Mouse (Mus musculus): Measurements from ENCODE around the gene Tent5c. TPM values are rescaled to one million over a fixed set of nuclear protein-coding genes. Genes with fewer than 3 reads are reported as not detected.

Gene Tent5c
- polyA plus RNA-seq, 1 experiment from 2014 or later = 1.8 TPM

DNA sequence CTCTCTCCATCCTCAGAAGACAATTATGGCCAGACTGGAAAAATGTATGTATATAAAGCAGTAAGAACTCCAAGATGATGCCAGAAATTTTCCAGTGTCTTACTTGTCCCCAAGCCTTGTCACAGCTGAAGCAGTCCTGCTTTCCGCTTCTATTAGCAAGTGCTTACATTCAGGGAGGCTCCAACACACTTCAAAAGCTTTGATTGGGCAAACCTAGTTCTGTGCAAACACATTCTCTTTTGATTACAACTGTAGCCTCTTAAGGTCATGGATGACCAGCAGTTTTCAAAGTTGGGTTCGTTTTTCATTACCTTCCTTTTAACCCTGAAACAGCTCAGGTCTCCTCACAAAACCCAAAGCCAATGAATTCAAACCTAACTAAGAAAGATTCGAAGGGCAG, 19.0 kb downstream of the Tent5c start:
- H3K9ac ChIP-seq (ENCODE audit: low read depth, low read length) = no peak overlapping the region
- no peak for TF ChIP-seq CTCF (IDR thresholded peaks at IDR 0.05; ENCODE audit: low read depth)
- no peak for ATAC-seq
- H3K4me2 ChIP-seq (replicated peaks; ENCODE audit: low read depth) = no peak overlapping the region
- WGBS = 79% methylated on average over 3 of the region's 3 CpGs
- no peak overlapping the region for H3K4me3 ChIP-seq (ENCODE audit: low read depth, low read length)
- no peaks in the 10 kb centered on the region for H3K9me3 ChIP-seq (ENCODE audit: control insufficient read depth)
- no peaks in the 10 kb centered on the region for H3K27me3 ChIP-seq (replicated peaks; ENCODE audit: control insufficient read depth, insufficient read depth, low read length)
- no peaks in the 10 kb centered on the region for H3K4me1 ChIP-seq (replicated peaks; ENCODE audit: control insufficient read depth, insufficient read depth, low read length)
- H3K27ac ChIP-seq (ENCODE audit: low read depth, low read length) = no peak overlapping the region
- H3K36me3 ChIP-seq (ENCODE audit: control insufficient read depth, insufficient read depth) = no peaks in the 10 kb centered on the region

- WGBS = 85% methylated on average over 4 of the region's 4 CpGs
- Histone ChIP-seq H3K9ac (ENCODE audit: low read depth, low read length) (no peak overlapping the region), H3K27me3 (replicated peaks; ENCODE audit: control insufficient read depth, insufficient read depth, low read length) (no peaks in the 10 kb centered on the region), H3K9me3 (ENCODE audit: control insufficient read depth) (no peaks in the 10 kb centered on the region), H3K36me3 (ENCODE audit: control insufficient read depth, insufficient read depth) (no peaks in the 10 kb centered on the region), H3K4me1 (replicated peaks; ENCODE audit: control insufficient read depth, insufficient read depth, low read length) (no peaks in the 10 kb centered on the region), H3K4me3 (ENCODE audit: low read depth, low read length) (no peak overlapping the region), H3K27ac (ENCODE audit: low read depth, low read length) (no peak overlapping the region), H3K4me2 (replicated peaks; ENCODE audit: low read depth) (no peak overlapping the region)
- TF ChIP-seq CTCF (IDR thresholded peaks at IDR 0.05; ENCODE audit: low read depth) = no peak
- ATAC-seq = no peak
Observed at GRCm38 (mm10) chr3:100466551-100466950, 22.6 kb downstream of the Tent5c start.

DNA sequence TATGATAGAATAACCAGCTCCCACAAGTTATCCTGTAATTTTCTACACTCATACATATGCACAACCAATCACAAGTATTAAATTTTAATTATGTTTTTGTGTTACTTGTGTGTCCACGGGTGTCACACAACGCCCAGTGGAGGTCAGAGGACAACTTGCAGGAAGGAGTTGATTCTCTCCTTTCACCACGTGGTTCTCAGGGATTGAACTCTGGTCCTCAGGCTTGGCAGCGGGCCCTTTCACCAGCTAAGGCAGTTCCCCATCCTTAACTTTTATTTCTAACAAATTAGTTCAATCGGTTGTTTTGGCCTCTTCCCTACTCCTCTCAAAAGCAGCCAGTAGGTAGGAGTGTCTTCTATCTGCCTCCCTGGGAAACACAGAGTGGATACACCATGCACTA, 24.5 kb downstream of the Tent5c start:
- H3K9me3 ChIP-seq (ENCODE audit: control insufficient read depth) = no peaks in the 10 kb centered on the region
- H3K27me3 ChIP-seq (replicated peaks; ENCODE audit: control insufficient read depth, insufficient read depth, low read length) = no peaks in the 10 kb centered on the region
- H3K4me2 ChIP-seq (replicated peaks; ENCODE audit: low read depth) = no peak overlapping the region
- ATAC-seq = no peak
- no peak overlapping the region for H3K4me3 ChIP-seq (ENCODE audit: low read depth, low read length)
- H3K9ac ChIP-seq (ENCODE audit: low read depth, low read length) = no peak overlapping the region
- WGBS = 85% methylated on average over 5 of the region's 5 CpGs
- no peak for TF ChIP-seq CTCF (IDR thresholded peaks at IDR 0.05; ENCODE audit: low read depth)
- no peaks in the 10 kb centered on the region for H3K4me1 ChIP-seq (replicated peaks; ENCODE audit: control insufficient read depth, insufficient read depth, low read length)
- H3K36me3 ChIP-seq (ENCODE audit: control insufficient read depth, insufficient read depth) = no peaks in the 10 kb centered on the region
- no peak overlapping the region for H3K27ac ChIP-seq (ENCODE audit: low read depth, low read length)

DNA sequence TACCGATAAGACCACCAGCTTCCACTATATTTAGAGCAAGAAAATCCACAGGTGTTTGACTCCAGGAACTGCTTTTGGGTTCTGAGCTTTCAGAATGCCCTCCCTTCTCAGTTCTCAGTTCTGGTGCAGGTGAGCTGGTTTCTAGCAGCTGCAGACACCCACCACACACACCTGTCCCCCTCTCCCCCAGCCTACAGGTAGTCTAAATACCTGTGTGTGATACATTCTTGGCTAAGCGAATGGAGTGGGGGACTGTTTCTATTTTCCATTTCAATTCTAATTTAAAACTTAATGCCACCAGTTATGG, 25.2 kb downstream of the Tent5c start:
- Histone ChIP-seq H3K4me3 (ENCODE audit: low read depth, low read length) (no peak overlapping the region), H3K36me3 (ENCODE audit: control insufficient read depth, insufficient read depth) (no peaks in the 10 kb centered on the region), H3K4me2 (replicated peaks; ENCODE audit: low read depth) (no peak overlapping the region), H3K9ac (ENCODE audit: low read depth, low read length) (no peak overlapping the region), H3K9me3 (ENCODE audit: control insufficient read depth) (no peaks in the 10 kb centered on the region), H3K4me1 (replicated peaks; ENCODE audit: control insufficient read depth, insufficient read depth, low read length) (no peaks in the 10 kb centered on the region), H3K27ac (ENCODE audit: low read depth, low read length) (no peak overlapping the region), H3K27me3 (replicated peaks; ENCODE audit: control insufficient read depth, insufficient read depth, low read length) (no peaks in the 10 kb centered on the region)
- ATAC-seq = no peak
- TF ChIP-seq CTCF (IDR thresholded peaks at IDR 0.05; ENCODE audit: low read depth) = no peak
- WGBS = 48% methylated on average over 2 of the region's 2 CpGs

DNA sequence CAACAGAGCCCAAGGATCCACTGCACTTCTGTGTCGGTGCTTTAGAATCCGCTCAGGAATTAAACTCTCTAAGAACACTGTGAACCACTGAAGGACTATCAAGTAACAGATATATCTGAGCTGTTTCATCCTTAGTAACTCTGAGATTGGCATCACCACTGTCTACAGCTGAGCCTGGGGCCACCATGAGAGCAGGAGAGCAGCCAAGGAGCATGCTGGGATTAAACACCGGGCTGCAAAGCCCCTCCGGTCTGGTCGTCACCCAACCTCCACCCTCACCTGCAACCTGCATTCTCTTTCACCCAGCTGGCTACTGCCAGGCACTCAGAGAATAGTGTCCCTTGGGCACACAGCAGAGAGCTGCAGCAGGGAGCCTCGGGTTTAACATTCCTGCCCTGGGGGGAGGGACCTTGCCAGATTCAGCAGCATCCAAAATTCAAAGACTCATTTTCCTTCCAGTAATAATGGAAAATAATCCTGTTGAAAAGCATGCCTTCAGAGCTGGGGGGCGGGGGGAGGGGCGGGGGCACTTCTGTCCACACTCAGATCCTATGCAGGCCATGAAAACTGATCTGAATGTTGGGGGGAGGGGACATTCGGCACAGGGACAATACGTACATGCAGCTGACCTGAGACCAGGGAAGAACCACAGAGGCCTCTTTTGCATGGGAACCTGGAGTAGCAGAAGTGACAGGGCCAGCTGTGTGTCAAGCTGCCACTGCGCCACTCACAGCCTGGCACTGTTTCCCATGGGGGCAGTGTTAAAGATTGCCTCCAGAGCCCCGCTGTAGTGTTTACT, 25.8 kb downstream of the Tent5c start:
- no peak for ATAC-seq
- no peak overlapping the region for H3K9ac ChIP-seq (ENCODE audit: low read depth, low read length)

DNA sequence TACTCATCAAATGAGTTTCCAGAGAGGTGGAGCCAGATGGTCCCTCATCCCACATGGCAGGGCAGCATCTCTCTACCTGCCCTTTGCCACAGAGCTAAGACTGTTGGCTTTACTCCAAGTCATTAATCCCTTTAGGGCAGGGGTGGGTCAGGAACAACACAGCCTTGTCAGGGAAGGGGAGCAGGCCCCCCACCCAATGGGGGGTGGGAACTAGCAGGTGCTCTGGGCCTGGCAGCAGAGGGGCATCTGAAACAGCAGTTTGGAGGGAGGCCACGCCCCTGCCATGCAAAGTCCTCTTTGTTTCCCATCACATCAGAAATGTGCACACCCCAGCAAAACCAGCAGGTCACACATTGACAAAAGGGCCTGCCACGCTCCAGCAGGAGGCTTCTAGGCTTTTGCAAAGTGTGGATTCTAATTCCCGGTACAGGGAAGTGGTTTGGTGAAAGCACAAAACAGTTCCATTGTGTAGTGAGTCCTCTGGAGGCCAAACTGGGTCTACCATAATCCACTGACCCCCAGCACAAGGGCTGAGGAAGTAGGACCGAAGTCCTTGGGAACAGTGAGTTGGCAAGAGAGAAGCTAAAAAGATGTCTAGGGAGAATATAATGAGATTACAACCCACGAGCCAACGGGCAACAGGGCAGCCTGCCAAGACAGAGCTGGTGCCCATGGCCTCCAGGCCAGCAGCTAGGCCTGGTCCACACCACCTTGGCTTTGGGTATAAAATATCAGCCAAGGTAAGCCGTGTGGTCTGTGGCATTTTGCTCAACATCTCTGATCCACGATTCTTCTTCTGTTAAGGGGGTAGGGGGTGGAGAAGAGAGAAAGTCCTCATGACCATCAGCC, 26.7 kb downstream of the Tent5c start:
- Histone ChIP-seq H3K27me3 (replicated peaks; ENCODE audit: control insufficient read depth, insufficient read depth, low read length) (no peaks in the 10 kb centered on the region), H3K9ac (ENCODE audit: low read depth, low read length) (no peak overlapping the region), H3K9me3 (ENCODE audit: control insufficient read depth) (no peaks in the 10 kb centered on the region), H3K27ac (ENCODE audit: low read depth, low read length) (no peak overlapping the region), H3K4me3 (ENCODE audit: low read depth, low read length) (no peak overlapping the region), H3K36me3 (ENCODE audit: control insufficient read depth, insufficient read depth) (no peaks in the 10 kb centered on the region), H3K4me2 (replicated peaks; ENCODE audit: low read depth) (no peak overlapping the region), H3K4me1 (replicated peaks; ENCODE audit: control insufficient read depth, insufficient read depth, low read length) (no peaks in the 10 kb centered on the region)
- 53% methylated on average over 8 of the region's 8 CpGs for WGBS
- TF ChIP-seq CTCF (IDR thresholded peaks at IDR 0.05; ENCODE audit: low read depth) = no peak
- peak; percentile 55 for ATAC-seq

More for the DNA sequence above, 25.8 kb downstream of the Tent5c start:
- Histone ChIP-seq H3K36me3 (ENCODE audit: control insufficient read depth, insufficient read depth) (no peaks in the 10 kb centered on the region), H3K27ac (ENCODE audit: low read depth, low read length) (no peak overlapping the region), H3K4me2 (replicated peaks; ENCODE audit: low read depth) (no peak overlapping the region), H3K27me3 (replicated peaks; ENCODE audit: control insufficient read depth, insufficient read depth, low read length) (no peaks in the 10 kb centered on the region), H3K4me1 (replicated peaks; ENCODE audit: control insufficient read depth, insufficient read depth, low read length) (no peaks in the 10 kb centered on the region), H3K9me3 (ENCODE audit: control insufficient read depth) (no peaks in the 10 kb centered on the region), H3K4me3 (ENCODE audit: low read depth, low read length) (no peak overlapping the region)
- TF ChIP-seq CTCF (IDR thresholded peaks at IDR 0.05; ENCODE audit: low read depth) = no peak
- WGBS = 44% methylated on average over 12 of the region's 12 CpGs
